Mouse (Mus musculus): ENCODE measurements around the gene Mdfic.

DNA sequence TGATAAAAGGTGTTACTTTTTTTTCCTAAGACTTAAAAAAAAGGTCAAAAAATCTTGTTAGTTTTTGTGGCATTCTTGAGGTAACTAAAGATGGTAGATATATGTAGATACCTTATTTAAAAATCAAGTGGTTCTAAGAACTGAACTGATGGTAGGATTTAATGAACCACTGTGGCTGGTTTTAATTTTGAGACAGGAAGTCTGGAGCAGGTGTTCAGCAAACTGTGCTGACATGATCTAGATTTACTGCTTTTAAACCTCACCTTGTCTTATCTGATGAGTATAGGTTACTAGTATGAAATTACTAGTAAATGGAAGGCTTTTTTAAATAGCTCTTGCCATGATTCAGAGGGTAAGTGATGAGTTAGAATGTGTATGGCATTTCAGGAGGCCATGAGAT, 59.7 kb downstream of the Mdfic start:
- no peak for TF ChIP-seq CTCF (IDR thresholded peaks at IDR 0.05; ENCODE audit: low read depth, low read length)
- TF ChIP-seq EP300 (IDR thresholded peaks at IDR 0.05; ENCODE audit: insufficient read depth, low read depth, low read length) = no peak
- TF ChIP-seq POLR2A (IDR thresholded peaks at IDR 0.05; ENCODE audit: insufficient read depth, low read length) = no peak

Data from ES-Bruce4 (cell line).